Mouse (Mus musculus) limb, embryonic 12.5 days (tissue): ENCODE data around the gene Gm45711. TPM values are rescaled to one million over a fixed set of nuclear protein-coding genes. Genes with fewer than 3 reads are reported as not detected.
"Not testable (repeated sequence)": the region's sequence is repeated elsewhere in the genome, so short reads cannot be mapped to it uniquely, and the experiment has no call there.

Source experiments
- ATAC-seq: fragments of 200-750 bp; cut with Nextera tagmentation; 2 replicates; pipeline ENCODE4 v1.8.0; 2017; ENCODE audit warnings: low read depth, moderate TSS enrichment; ENCODE audit not compliant: insufficient number of reproducible peaks, insufficient read depth, low FRiP score, low TSS enrichment
- H3K27ac ChIP-seq: fragments of 300-500 bp; sonication (generic); 2 replicates; pipeline ENCODE4 v1.5.1; 2016; ENCODE audit warnings: mild to moderate bottlenecking, moderate library complexity
- H3K27me3 ChIP-seq: fragments of 300-500 bp; sonication (generic); 2 replicates; pipeline ENCODE4 v1.6.1; 2016; ENCODE audit warnings: mild to moderate bottlenecking, moderate library complexity
- H3K36me3 ChIP-seq: fragments of 300-500 bp; sonication (generic); 2 replicates; pipeline ENCODE4 v1.6.1; 2016; ENCODE audit warnings: mild to moderate bottlenecking, moderate library complexity
- H3K4me1 ChIP-seq: fragments of 300-500 bp; sonication (generic); replicated peaks from 2 replicates; pipeline ENCODE4 v1.6.1; 2016
- H3K4me2 ChIP-seq: fragments of 300-500 bp; sonication (generic); 2 replicates; pipeline ENCODE4 v1.6.1; 2016; ENCODE audit warnings: mild to moderate bottlenecking, moderate library complexity
- H3K4me3 ChIP-seq: fragments of 300-500 bp; sonication (generic); replicated peaks from 2 replicates; pipeline ENCODE4 v1.5.1; 2016; ENCODE audit warnings: mild to moderate bottlenecking
- H3K9ac ChIP-seq: fragments of 300-500 bp; sonication (generic); replicated peaks from 2 replicates; pipeline ENCODE4 v1.6.1; 2016; ENCODE audit warnings: mild to moderate bottlenecking, moderate library complexity
- H3K9me3 ChIP-seq: fragments of 300-500 bp; sonication (generic); 2 replicates; pipeline ENCODE4 v1.6.1; 2016; ENCODE audit warnings: mild to moderate bottlenecking, moderate library complexity
- WGBS: fragments of 180-500 bp; shearing (Covaris S2); methylation state at CpG from one replicate; pipeline ENCODE4 v1.1.7; 2016; 5-methylcytosine and 5-hydroxymethylcytosine counted together
- polyA plus RNA-seq: library from polyadenylated mRNA; unstranded; fragments of >200 nt; fragmentation: Nextera tagmentation; extraction: Ambion mirVana; gene quantifications from 2 replicates; pipeline ENCODE4 v1.2.1, GENCODE M21; 2016

The Gm45711 gene
- polyA plus RNA-seq, 1 experiment from 2014 or later: not detected

DNA sequence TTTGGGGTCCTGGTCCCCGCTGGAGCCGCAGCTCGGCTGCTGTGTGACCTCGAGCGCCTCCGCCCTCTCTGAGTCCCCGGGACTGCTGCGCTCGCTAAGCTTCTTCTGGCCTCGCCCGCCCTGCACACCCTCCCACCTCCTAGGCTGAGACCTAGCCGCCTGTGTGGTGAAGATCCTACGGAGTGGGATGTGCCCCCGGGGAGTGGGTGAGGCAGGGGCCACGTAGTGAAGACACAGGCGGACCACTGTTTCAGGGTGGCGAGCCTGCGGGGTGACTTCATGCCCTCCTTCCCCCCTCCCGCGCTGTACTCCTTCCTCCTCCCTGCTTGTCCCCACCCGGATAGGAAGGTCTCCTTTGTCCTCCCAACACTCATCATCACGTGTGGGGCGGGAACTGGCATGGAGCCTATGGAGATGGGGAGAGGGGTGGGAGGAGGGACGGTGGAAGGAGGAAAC lies 31.3 kb upstream of the Gm45711 start:
- H3K4me1 ChIP-seq: peaks cover 7% of the 10 kb centered on the region; the same call in 1 of the 2 replicates
- H3K27ac ChIP-seq: peak overlapping the region; percentile 74
- 0% methylated on average over 24 of the region's 24 CpGs for WGBS
- peaks cover 12% of the 10 kb centered on the region; the same call in 1 of the 2 replicates for H3K36me3 ChIP-seq
- peak; percentile 61 for ATAC-seq
- H3K9ac ChIP-seq: peak overlapping the region; percentile 78
- H3K4me3 ChIP-seq: peak overlapping the region; percentile 65
- peak overlapping the region; percentile 86 for H3K4me2 ChIP-seq
- H3K9me3 ChIP-seq: no peaks in the 10 kb centered on the region
- H3K27me3 ChIP-seq: peaks cover 5% of the 10 kb centered on the region; the same call in 1 of the 2 replicates

DNA sequence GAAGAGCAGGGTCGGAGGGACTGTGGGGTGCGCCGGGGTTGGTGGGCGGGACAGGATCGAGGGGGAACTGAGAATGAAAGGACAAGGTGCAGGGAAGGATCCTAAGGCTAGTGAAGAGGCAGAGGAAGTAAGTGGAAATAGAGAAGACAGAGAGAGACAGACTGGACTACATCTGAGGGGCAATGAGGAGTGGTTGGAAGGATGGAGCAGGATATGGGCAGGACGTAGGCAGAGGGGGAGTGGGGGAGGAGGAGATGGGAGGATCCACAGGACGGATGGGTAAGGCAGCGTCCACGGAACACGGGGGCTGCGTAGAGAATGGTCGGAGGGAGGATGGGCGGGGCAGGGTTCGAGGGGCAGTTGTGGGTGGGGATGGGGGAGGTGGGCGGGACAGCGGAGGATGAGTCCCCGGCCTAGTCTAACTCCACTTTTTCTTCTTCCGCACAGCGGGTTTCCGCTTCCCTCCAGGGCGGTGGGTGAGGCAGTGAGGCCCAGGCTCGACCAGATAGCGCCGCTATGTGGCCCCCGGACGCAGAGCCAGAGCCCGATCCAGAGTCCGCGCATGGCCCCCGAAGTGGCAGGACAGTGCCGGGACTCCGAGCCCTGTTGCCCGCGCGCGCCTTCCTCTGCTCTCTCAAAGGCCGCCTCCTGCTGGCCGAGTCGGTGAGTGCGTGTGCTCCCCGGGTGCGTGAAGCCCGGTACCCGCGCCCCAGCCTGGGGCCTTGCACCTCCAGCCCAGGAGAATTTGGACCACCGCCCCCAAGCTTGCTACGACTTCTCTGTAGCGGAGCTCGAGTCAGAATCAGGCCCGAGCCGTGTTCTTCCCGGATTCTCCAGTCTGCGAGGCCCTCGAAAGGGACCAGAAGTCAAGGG lies 30.6 kb upstream of the Gm45711 start:
- no peaks in the 10 kb centered on the region for H3K9me3 ChIP-seq
- peak overlapping the region; percentile 86 for H3K4me2 ChIP-seq
- peak overlapping the region; percentile 78 for H3K9ac ChIP-seq
- peaks cover 5% of the 10 kb centered on the region; the same call in 1 of the 2 replicates for H3K27me3 ChIP-seq
- WGBS: under 1% methylated on average over 52 of the region's 54 CpGs
- peaks cover 5% of the 10 kb centered on the region; the same call in 1 of the 2 replicates for H3K36me3 ChIP-seq
- peaks cover 7% of the 10 kb centered on the region; the same call in 1 of the 2 replicates for H3K4me1 ChIP-seq
- peak overlapping the region; percentile 65 for H3K4me3 ChIP-seq
- ATAC-seq: peak; percentile 74
- peak overlapping the region; percentile 74 for H3K27ac ChIP-seq

DNA sequence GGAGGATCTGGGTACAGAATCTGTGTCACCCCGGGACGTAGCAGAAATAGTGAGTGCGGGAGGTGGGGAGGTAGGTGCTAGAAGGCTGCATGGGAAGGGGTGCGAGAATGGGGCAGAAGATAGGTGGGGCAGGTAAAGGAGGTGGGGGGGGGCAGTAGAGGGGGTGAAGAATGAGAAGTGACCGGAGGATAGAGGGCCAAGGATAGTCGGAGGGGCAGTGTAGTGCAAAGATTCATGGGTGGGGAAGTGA lies 30.0 kb upstream of the Gm45711 start:
- no peaks in the 10 kb centered on the region for H3K9me3 ChIP-seq
- H3K4me2 ChIP-seq: peak overlapping the region; percentile 86
- peaks cover 7% of the 10 kb centered on the region; the same call in 1 of the 2 replicates for H3K4me1 ChIP-seq
- WGBS: 3% methylated on average over 6 of the region's 6 CpGs
- 0 out of 2 replicates have a peak, but pooled peaks have one; percentile 9 for ATAC-seq
- H3K27ac ChIP-seq: no peak overlapping the region
- peak overlapping the region; percentile 65 for H3K4me3 ChIP-seq
- H3K27me3 ChIP-seq: peaks cover 5% of the 10 kb centered on the region; the same call in 1 of the 2 replicates
- H3K36me3 ChIP-seq: no peaks in the 10 kb centered on the region; the same call in 1 of the 2 replicates
- H3K9ac ChIP-seq: peak overlapping the region; percentile 78

DNA sequence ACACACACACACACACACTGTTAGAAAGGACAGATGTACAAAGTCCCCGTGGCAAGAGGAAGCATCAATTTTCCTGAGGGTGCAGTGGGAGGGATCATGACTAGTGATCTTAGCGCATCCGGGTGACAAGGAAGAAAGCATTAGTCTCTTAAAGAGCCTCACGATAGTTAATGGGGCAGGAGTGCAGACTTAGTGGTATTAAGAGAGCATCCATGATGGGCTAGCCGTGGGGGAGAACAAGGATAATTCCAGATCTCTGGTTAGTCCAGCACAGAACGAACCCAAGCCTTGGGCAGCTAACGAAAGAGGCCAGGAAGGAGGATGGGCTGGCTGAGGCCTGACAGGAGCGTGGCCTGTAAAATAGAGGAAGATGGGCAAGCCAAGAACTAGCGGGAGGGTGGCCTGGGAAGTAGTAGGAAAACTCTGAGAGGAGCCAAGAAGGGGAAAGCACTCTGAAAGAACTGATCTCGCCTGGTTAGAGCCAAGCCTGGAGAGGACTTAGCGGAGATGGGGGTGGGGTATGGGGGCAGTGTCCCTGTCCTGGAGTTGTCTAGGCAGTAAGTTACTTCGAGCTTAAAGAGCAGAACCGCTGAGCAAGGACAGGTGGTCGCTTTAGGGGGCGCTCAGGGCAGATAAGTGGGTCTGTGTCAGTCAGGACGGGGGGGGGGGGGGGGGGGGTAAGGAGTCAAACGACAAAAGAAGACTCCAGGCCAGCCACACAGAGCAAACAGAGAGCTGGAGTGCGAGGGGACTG lies 29.5 kb upstream of the Gm45711 start, which contains the start of gene Cmtm3:
Gene Cmtm3 (plus strand): TSS at position 182 of the 754 bp plus-strand sequence.
- H3K27me3 ChIP-seq: peaks cover 5% of the 10 kb centered on the region; the same call in 1 of the 2 replicates
- H3K4me1 ChIP-seq: peaks cover 7% of the 10 kb centered on the region; the same call in 1 of the 2 replicates
- no peaks in the 10 kb centered on the region for H3K9me3 ChIP-seq
- H3K4me3 ChIP-seq: peak within 1 kb of the TSS; percentile 65
- H3K4me2 ChIP-seq: peak within 1 kb of the TSS; percentile 86
- no peaks in the 10 kb centered on the region for H3K36me3 ChIP-seq
- 18% methylated on average over 16 of the region's 18 CpGs for WGBS
- peak within 1 kb of the TSS; percentile 78 for H3K9ac ChIP-seq
- ATAC-seq: no peak
- H3K27ac ChIP-seq: no peak within 1 kb of the TSS; the same call in 1 of the 2 replicates

DNA sequence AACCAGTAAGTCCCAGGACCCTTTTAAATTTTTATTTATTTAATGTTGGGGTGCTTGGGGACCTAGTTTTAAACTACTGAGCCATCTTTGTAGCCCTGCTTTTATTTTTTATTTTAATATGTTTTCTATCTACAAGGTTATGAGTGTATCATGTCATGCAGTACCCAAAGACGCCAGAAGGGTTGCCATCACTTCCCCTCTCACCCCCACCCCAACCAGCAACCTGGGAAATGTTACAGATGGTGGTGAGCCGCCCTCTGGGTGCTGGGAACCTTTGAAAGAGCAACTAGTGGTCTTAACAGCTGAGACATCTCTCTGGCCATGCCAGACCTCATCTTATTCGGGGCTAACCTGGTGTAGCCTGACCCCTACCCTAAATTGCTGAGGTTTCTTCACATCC lies 28.0 kb upstream of the Gm45711 start:
- 59% methylated on average over 3 of the region's 3 CpGs for WGBS
- no peak for ATAC-seq
- Histone ChIP-seq H3K4me2 (no peak overlapping the region), H3K36me3 (no peaks in the 10 kb centered on the region), H3K9me3 (no peaks in the 10 kb centered on the region), H3K4me1 (peaks cover 7% of the 10 kb centered on the region; the same call in 1 of the 2 replicates), H3K9ac (no peak overlapping the region), H3K27me3 (peaks cover 5% of the 10 kb centered on the region; the same call in 1 of the 2 replicates), H3K27ac (no peak overlapping the region), H3K4me3 (no peak overlapping the region)

DNA sequence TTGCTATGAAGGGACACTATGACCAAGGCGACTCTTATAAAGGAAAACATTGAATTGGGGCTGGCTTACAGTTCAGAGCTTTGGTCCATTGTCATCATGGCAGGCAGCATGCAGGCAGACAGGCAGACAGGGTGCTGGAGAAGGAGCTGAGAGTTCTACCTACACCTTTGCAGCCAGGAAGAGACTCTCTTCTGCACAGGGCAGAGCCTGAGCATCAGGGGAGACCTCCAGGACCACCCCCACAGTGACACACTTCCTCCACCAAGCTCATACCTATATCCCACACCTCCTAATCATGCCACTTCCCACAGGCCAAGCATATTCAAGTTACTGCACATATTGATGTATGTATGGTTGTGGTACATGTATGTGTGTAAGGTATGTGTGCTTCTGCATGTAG lies 26.9 kb upstream of the Gm45711 start:
- Histone ChIP-seq H3K9me3 (no peaks in the 10 kb centered on the region), H3K4me2 (no peak overlapping the region), H3K27me3 (peaks cover 5% of the 10 kb centered on the region; the same call in 1 of the 2 replicates), H3K36me3 (no peaks in the 10 kb centered on the region), H3K4me3 (no peak overlapping the region), H3K27ac (no peak overlapping the region), H3K9ac (no peak overlapping the region), H3K4me1 (peaks cover 6% of the 10 kb centered on the region; the same call in 1 of the 2 replicates)
- ATAC-seq: no peak
- 80% methylated on average over 1 of the region's 1 CpGs for WGBS

- H3K27ac ChIP-seq: no peak overlapping the region
- H3K36me3 ChIP-seq: no peaks in the 10 kb centered on the region
- no peak overlapping the region for H3K4me2 ChIP-seq
- WGBS: 76% methylated on average over 1 of the region's 1 CpGs
- no peak overlapping the region for H3K4me3 ChIP-seq
- no peak for ATAC-seq
- H3K9me3 ChIP-seq: no peaks in the 10 kb centered on the region
- H3K4me1 ChIP-seq: no peaks in the 10 kb centered on the region
- peaks cover 2% of the 10 kb centered on the region; the same call in 1 of the 2 replicates for H3K27me3 ChIP-seq
- no peak overlapping the region for H3K9ac ChIP-seq
Observed at GRCm38 (mm10) chr8:104334196-104334595, 24.3 kb upstream of the Gm45711 start.

- 69% methylated on average over 5 of the region's 5 CpGs for WGBS
- H3K27ac ChIP-seq: no peak overlapping the region
Observed at GRCm38 (mm10) chr8:104333786-104334185, 23.9 kb upstream of the Gm45711 start.

GRCm38 (mm10) chr8:104332665-104333631 lies 23.1 kb upstream of the Gm45711 start:
- Histone ChIP-seq H3K4me3 (no peak overlapping the region), H3K4me1 (no peaks in the 10 kb centered on the region), H3K27ac (no peak overlapping the region), H3K9me3 (no peaks in the 10 kb centered on the region), H3K4me2 (no peak overlapping the region), H3K27me3 (no peaks in the 10 kb centered on the region), H3K36me3 (no peaks in the 10 kb centered on the region), H3K9ac (no peak overlapping the region)
- ATAC-seq: no peak
- 74% methylated on average over 5 of the region's 5 CpGs for WGBS

More at GRCm38 (mm10) chr8:104333786-104334185, 23.9 kb upstream of the Gm45711 start:
- H3K36me3 ChIP-seq: no peaks in the 10 kb centered on the region
- H3K9ac ChIP-seq: no peak overlapping the region
- H3K4me1 ChIP-seq: no peaks in the 10 kb centered on the region
- no peaks in the 10 kb centered on the region for H3K27me3 ChIP-seq
- H3K4me2 ChIP-seq: no peak overlapping the region
- H3K9me3 ChIP-seq: no peaks in the 10 kb centered on the region
- H3K4me3 ChIP-seq: no peak overlapping the region
- no peak for ATAC-seq

GRCm38 (mm10) chr8:104321930-104322329 lies 12.0 kb upstream of the Gm45711 start, which contains the start of gene Cmtm2b:
TSS of gene Cmtm2b (plus strand) at chr8:104322230.
- H3K36me3 ChIP-seq, H3K4me2 ChIP-seq, H3K9me3 ChIP-seq, H3K4me1 ChIP-seq, H3K4me3 ChIP-seq, ATAC-seq, H3K27ac ChIP-seq, H3K27me3 ChIP-seq, H3K9ac ChIP-seq: not testable (repeated sequence)
- 88% methylated on average over 12 of the region's 12 CpGs for WGBS
